17 mouse cellular contexts compared by ENCODE assay signal in the genomic region with DNA sequence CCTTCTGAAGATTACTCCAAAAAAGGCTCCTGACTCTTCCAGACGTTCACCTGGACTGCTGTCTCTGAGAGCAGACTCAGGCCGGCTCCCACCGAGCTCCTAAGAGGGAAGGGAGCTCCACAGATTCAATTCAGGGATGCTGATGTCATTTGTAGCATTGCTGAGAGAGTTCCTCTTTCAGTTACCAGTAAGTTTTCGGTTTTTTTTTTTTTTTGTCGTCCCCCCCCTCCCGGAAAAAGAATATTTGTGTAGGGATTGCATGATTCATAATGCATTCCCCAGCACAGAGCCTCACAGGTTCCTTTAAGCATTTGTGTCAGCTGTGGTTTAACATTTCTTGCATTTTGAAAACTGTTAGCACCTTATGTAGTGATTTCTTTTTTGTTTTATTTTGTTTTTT.
"Had no signal": no experiment of that assay in that cellular context is flagged by ENCODE, and none has a peak within 500 bp of the region (broad histone marks: within the 10 kb centered on the region; RNA-seq: fewer than 3 reads in every experiment).

No protein-coding gene starts in this region.

- DNase-seq: lung, adult 18-20 months; lung, embryonic 14.5 days; lung, postnatal 10 days; lung, postnatal 36 days; midbrain, embryonic 14.5 days; right cerebral cortex, postnatal 14 days; thymus, adult 2 months; thymus, postnatal 25 days; thymus, postnatal 4 days had no signal

- H3K36me3 ChIP-seq: midbrain, embryonic 12.5 days; neural tube, embryonic 13.5 days; neural tube, embryonic 15.5 days; stomach, embryonic 15.5 days had no signal

- H3K4me1 ChIP-seq: midbrain, embryonic 12.5 days; neural tube, embryonic 15.5 days; stomach, embryonic 15.5 days had no signal

- H3K4me3 ChIP-seq: midbrain, embryonic 10.5 days; midbrain, embryonic 12.5 days; myocyte; neural tube, embryonic 13.5 days; neural tube, embryonic 15.5 days; stomach, embryonic 15.5 days had no signal

- H3K9me3 ChIP-seq: midbrain, embryonic 10.5 days; midbrain, embryonic 12.5 days; neural tube, embryonic 13.5 days; neural tube, embryonic 15.5 days; stomach, embryonic 15.5 days had no signal

- ATAC-seq: midbrain, embryonic 16.5 days had no signal

- H3K27me3 ChIP-seq: midbrain, embryonic 12.5 days; neural tube, embryonic 13.5 days; neural tube, embryonic 15.5 days; stomach, embryonic 15.5 days had no signal

- H3K27ac ChIP-seq: midbrain, embryonic 10.5 days; midbrain, embryonic 12.5 days; neural tube, embryonic 13.5 days; neural tube, embryonic 15.5 days; stomach, embryonic 15.5 days; stomach, postnatal 0 days had no signal
